Mouse (Mus musculus) inflammation-experienced regulatory T-cells, adult 6 months (primary cell): ENCODE results near the gene Hs2st1. TPM values are rescaled to one million over a fixed set of nuclear protein-coding genes. Genes with fewer than 3 reads are reported as not detected.

Experiments
- ATAC-seq: one replicate; pipeline ENCODE4 v1.8.0; 2017
- polyA plus RNA-seq, 3 experiments: library from polyadenylated mRNA; unstranded; fragments of 100-300 nt; shearing (Covaris generic); gene quantifications; one replicate each; pipeline ENCODE4 v1.2.1; 2017

Gene Hs2st1
- polyA plus RNA-seq, 3 experiments from 2014 or later = 1.8 to 3.7 (median 3.5) TPM

DNA sequence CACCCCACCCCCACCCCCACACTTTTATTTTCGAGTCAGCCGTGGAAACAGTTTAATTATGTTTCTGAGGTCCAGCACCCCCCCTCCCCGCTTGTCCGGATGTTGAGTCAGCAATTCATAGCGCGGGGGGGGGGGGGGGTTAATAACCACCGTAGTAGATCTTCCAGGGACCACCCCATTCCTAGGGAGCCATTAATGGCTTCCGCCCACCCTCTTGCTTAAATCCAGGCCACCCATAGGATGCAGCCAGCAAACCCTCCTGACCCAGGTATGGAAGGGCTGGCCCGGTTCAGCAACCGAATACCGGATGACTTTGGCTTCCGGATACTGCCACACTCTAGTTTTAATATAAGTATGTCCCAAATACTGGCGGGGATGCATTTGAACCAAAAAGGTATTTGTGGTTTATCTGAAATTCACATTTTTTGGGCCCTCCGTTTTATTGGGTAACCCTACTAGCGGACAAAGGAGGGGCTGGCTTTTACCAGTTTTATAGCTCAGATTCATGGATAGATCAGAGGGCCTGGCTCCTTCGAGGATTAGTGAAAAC, 188.5 kb downstream of the Hs2st1 start:
- peak; percentile 43 for ATAC-seq

DNA sequence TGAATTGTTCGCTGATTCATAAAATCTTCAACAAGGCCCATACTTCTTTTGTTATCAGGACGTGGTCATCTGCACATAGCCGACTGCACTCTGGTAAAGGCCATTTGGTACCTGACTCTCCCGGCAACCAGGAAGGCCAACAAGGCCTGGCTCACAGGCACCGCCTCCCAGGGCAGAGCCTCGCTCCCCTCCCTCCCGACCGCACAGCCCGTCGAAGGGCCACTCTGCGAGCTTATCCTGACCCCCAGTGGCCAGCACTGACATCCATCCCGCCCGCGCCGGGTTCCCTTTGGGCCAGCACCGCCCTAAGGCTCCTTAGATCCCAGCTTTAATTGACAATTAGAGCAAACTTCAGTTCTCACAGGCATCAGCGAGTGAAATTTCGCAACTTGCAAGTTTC, 189.1 kb downstream of the Hs2st1 start:
- peak; percentile 77 for ATAC-seq

DNA sequence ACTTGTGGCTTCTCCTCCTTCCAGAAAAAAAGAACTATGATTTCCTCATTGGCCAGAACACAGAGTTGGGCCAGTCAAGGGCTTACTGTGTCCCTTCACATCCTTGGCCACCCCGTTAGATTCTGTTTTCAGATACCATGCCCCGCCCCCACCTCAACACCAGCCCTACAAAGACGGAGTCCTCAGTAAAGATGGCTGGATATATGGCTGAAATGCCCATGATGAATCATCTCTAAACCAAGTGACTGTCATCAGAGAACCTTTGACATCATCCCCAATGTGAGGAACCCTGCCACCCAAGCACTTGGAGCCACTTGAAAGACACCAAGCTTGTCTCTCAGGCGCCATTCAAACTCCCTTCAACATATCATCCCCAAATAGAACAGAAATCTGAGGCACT, 190.2 kb downstream of the Hs2st1 start:
- no peak for ATAC-seq

Other genes starting within 250 kb of the Hs2st1 start
- gene Selenof, start 123 bp upstream of the Hs2st1 start, polyA plus RNA-seq = 100 to 1,000 TPM; 310 to 362 (median 335) TPM
- 10 to 100 TPM; 52.5 to 76.1 (median 62.4) TPM for gene Sh3glb1, start 150.2 kb upstream of the Hs2st1 start, polyA plus RNA-seq
- gene Clca3a1, start 190.8 kb upstream of the Hs2st1 start, polyA plus RNA-seq = not detected
- not detected for gene Clca3a2, start 249.3 kb upstream of the Hs2st1 start, polyA plus RNA-seq